Mouse (Mus musculus): ENCODE measurements around the gene Ascl2. TPM values are rescaled to one million over a fixed set of nuclear protein-coding genes. Genes with fewer than 3 reads are reported as not detected.

The Ascl2 gene
- 0.96 and 1.2 TPM in 2 replicates for polyA plus RNA-seq (2012; rRNA removed)

DNA sequence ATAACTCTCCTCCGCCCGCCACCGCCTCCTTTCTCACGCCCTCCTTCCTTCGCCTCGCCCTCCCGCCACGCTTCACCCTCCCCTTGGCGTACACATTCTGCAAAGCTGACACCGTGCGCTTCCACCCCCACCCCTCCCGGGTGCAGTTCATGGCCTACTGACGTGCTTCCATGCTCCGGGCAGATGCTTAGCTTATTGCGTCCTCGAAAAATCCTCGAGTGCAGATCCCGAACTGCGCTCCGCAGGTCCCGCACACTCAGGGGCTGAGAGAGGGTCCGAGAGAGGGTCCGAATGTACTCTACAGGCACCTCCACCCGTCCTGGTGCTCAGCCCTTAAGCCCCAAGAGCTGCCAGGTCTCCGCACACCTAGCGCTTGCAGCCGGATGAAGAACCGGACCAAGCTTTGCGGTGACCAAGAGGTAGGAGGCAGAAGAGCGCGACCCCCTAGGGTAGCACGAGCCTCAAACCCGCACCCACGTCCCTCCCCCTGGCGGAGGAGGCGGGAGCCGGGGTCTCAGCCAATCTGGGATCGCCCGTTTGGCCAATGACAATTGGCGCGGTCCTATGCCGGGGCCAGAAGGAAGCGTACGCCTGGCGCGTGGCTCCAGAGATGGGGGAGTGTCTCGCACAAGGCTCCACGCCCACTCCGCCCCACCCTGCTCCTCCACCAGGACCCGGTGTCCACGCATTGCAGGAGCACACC lies at the start of gene Ascl2:
TSS of gene Ascl2 (minus strand) at position 456 of the 703 bp plus-strand sequence.
- 2% methylated on average over 46 of the region's 51 CpGs for WGBS
- peak; percentile 9 for DNase-seq
- H3K4me1 ChIP-seq (ENCODE audit: control insufficient read depth, insufficient read depth, low read length): peaks cover 6% of the 10 kb centered on the region
- TF ChIP-seq CTCF (IDR thresholded peaks at IDR 0.05; ENCODE audit: insufficient read depth, low read length) (no peak), POLR2A (IDR thresholded peaks at IDR 0.05; ENCODE audit: borderline replicate concordance, extremely low read depth, low read depth, low read length) (no peak)
- peak within 1 kb of the TSS; percentile 9 for H3K4me3 ChIP-seq (replicated peaks; ENCODE audit: extremely low read depth, low read depth, low read length)

DNA sequence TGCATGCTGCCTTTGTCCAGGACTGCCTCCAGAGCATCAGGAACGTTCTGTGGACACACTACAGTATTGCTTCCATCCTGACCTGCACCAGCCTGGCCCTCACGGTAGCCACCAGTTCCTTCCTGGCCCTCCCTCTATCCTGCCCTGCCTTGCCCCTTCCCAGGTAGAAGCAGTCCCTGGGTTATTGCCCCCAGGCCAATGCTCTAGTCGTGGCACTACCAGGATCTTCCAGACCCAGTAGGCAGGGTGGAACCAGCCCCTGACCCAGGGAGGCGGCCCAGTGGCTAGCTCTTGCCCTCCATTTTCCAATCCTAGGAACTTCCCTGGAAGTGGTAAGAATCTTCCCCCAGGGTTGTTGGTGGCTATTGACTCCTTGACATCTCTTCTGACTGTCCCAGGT lies 48.1 kb upstream of the Ascl2 start:
- Histone ChIP-seq H3K4me1 (ENCODE audit: control insufficient read depth, insufficient read depth, low read length) (peaks cover 17% of the 10 kb centered on the region), H3K4me3 (replicated peaks; ENCODE audit: extremely low read depth, low read depth, low read length) (no peak overlapping the region)
- TF ChIP-seq POLR2A (IDR thresholded peaks at IDR 0.05; ENCODE audit: borderline replicate concordance, extremely low read depth, low read depth, low read length): no peak
- no peak for TF ChIP-seq CTCF (IDR thresholded peaks at IDR 0.05; ENCODE audit: insufficient read depth, low read length)
- DNase-seq: no peak
- 77% methylated on average over 4 of the region's 4 CpGs for WGBS

DNA sequence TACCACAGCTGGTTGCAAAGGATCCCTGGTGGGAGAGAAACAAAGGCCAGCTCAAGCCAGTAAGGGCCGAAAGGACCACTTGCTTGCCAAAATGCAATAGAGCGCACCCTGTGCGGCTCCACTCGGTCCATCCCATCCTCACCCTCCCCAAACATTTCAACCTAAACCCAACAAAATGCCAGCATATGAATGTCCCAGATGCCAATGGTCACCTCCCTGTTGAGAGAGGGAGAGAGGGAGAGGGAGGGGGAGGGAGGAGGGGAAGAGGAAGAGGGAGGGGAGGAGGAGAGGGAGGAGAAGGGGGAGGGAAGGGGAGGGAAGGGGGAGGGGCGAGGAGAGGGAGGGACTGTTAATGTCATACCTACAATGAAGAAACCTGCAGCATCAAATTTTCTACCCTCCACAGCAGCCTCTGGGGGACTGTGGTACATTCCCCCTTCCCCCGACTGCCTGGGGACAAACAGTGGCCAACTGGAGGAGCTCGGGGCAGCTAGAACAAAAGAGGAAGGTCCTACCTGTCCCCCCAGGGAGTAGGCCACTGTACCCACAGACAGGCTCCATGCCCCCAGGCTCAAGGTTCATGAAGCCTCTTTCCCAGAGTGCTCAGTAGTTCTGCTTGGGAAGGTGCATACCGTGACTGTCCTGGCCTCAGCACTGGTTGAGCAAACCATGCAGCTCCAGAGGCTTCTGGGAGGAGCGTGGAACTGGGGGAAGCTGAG lies 47.5 kb upstream of the Ascl2 start:
- no peak for TF ChIP-seq CTCF (IDR thresholded peaks at IDR 0.05; ENCODE audit: insufficient read depth, low read length)
- TF ChIP-seq POLR2A (IDR thresholded peaks at IDR 0.05; ENCODE audit: borderline replicate concordance, extremely low read depth, low read depth, low read length): no peak
- H3K4me3 ChIP-seq (replicated peaks; ENCODE audit: extremely low read depth, low read depth, low read length): no peak overlapping the region
- no peak for DNase-seq
- 59% methylated on average over 9 of the region's 9 CpGs for WGBS
- H3K4me1 ChIP-seq (ENCODE audit: control insufficient read depth, insufficient read depth, low read length): peaks cover 17% of the 10 kb centered on the region

DNA sequence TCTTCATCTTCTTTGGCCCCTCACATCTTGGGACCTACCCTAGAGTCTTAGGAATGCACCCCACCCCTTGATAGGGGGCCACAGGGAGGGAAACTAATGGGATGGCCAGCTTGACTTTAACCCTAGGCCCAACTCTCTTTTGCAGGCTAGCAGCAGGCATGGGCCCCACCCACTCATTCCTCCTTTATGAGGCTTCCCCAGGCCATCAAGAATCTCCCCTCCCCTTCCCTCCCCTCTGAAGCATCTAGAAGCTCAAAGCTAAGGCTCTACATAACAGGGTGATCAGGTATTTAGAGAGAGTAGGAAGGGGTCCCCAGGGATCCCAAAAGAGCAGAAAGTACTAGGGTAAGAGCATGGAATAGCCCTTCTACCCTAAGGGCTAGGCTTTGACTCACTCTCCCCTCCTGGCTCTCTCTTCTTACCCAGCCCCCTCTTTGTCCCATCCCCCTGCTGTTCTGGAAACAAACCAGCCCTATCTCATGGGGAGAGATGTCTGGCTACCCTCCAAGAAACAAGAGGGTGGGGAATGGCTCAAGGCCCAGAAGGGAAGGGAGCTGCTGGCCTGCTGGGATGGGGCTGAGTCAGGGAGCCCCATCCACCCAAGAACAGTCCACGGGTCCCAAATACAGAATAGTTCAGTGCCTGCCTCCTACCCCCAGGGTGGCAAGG lies 46.8 kb upstream of the Ascl2 start:
- DNase-seq: peak; percentile 55
- Histone ChIP-seq H3K4me3 (replicated peaks; ENCODE audit: extremely low read depth, low read depth, low read length) (no peak overlapping the region), H3K4me1 (ENCODE audit: control insufficient read depth, insufficient read depth, low read length) (peaks cover 17% of the 10 kb centered on the region)
- TF ChIP-seq CTCF (IDR thresholded peaks at IDR 0.05; ENCODE audit: insufficient read depth, low read length) (no peak), POLR2A (IDR thresholded peaks at IDR 0.05; ENCODE audit: borderline replicate concordance, extremely low read depth, low read depth, low read length) (no peak)
- WGBS: 10% methylated on average over 1 of the region's 1 CpGs

DNA sequence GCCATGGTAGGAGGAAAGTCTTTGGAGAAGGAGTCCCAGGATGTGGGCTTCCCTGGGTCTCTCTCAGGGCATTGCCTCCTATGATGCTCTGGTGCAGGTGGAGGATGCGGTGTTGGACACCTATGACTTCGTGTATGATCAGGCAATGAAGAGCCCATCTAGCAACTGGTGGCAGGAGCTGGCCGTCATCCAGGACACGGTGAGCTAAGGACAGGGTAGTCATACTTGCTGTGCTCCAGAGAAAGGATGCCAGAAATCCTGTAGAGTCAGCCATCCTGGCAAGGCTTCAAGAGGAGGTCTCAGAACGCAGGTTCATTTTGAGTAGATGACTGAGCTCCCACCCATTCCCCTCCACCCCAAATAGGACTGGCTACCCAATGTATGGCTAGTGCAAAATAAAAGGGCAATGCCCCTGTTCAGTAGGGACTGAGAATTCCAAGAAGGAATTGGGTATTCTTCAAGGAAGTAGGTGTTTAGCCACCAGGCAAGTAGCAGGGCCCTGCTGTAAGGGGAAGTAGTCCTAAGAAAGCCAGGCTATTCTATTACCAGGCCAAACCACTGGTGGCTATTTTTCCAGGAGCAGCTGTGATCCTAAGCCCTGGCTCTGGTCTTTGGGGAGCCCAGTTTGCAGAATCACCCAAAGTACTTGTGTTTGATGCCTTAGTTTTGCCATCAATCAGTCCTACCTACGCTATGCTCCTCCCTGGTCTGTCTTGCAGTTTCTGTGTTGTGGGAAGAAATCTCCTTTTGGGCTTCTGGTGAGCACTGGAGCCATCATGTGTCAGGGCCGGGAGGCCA lies 46.0 kb upstream of the Ascl2 start:
- no peak for DNase-seq
- Histone ChIP-seq H3K4me3 (replicated peaks; ENCODE audit: extremely low read depth, low read depth, low read length) (no peak overlapping the region), H3K4me1 (ENCODE audit: control insufficient read depth, insufficient read depth, low read length) (peaks cover 18% of the 10 kb centered on the region)
- TF ChIP-seq CTCF (IDR thresholded peaks at IDR 0.05; ENCODE audit: insufficient read depth, low read length): no peak
- no peak for TF ChIP-seq POLR2A (IDR thresholded peaks at IDR 0.05; ENCODE audit: borderline replicate concordance, extremely low read depth, low read depth, low read length)
- WGBS: 69% methylated on average over 7 of the region's 7 CpGs

DNA sequence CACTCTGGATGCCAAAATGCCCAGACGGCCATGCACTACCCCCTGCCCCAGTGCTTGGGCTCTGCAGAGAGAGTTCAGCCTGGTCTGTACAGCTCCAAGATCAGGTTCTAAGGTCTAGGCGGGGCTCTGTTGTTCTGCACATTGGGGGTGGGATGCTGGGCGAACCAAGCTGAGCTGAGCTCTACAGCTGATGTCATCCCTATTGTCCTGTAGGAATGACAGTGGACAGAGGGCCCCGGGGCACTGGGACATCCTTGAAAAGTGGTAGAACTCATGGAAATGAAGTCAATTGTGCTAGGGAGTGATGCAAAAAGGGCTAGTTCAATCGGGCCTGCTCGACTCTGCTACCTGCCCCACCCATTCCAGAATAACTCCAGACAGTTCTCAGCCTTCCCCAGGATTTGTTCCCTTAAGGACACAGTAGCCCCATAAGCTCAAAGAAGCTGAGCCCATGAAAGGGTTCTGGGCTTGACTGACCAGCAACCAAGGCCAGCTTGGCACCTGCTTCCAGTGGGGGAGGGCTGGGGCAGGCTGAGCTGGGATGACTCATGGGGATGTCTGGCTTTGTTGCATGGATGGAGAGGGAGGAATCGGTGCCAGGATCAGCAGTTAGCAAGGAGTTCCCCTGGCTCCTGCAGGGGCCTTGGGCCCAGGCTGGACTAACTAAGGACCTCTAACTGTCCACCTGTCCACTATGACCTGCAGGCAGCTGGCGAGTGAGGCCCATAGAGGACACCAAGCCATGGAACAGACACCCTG lies 44.5 kb upstream of the Ascl2 start:
- Histone ChIP-seq H3K4me3 (replicated peaks; ENCODE audit: extremely low read depth, low read depth, low read length) (no peak overlapping the region), H3K4me1 (ENCODE audit: control insufficient read depth, insufficient read depth, low read length) (peaks cover 29% of the 10 kb centered on the region)
- 53% methylated on average over 8 of the region's 8 CpGs for WGBS
- TF ChIP-seq CTCF (IDR thresholded peaks at IDR 0.05; ENCODE audit: insufficient read depth, low read length) (no peak), POLR2A (IDR thresholded peaks at IDR 0.05; ENCODE audit: borderline replicate concordance, extremely low read depth, low read depth, low read length) (no peak)
- no peak for DNase-seq

DNA sequence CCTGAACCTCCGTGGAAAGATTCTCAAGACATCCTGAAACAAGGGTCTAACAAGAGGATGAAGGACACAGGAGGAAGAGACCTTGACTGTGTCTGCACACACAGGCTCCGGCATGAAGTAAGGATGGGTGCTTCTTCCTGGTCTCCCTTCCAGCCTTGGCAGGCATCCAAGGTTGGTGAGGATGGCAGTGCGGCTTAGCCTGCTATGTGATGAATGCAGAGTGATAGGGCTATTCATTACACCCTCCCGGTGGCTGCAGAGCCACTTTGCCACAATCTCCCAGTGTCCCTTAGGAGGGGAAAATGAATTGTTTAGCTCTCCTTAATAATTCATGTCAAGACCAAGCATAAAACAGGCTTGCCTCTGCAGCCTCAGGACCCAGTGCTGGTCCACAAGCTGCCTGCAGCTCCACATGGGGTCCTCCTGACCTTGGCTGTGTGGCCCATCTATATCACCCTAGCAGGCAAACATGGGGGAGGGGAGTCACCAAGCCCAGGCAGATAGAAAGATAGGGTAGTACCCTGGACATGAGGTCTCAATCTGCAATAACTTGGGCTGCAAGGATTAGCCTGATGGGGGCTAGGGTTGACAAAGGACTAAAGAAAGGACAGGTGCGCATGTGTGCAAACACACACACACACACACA lies 43.3 kb upstream of the Ascl2 start:
- TF ChIP-seq POLR2A (IDR thresholded peaks at IDR 0.05; ENCODE audit: borderline replicate concordance, extremely low read depth, low read depth, low read length) (no peak), CTCF (IDR thresholded peaks at IDR 0.05; ENCODE audit: insufficient read depth, low read length) (no peak)
- Histone ChIP-seq H3K4me3 (replicated peaks; ENCODE audit: extremely low read depth, low read depth, low read length) (no peak overlapping the region), H3K4me1 (ENCODE audit: control insufficient read depth, insufficient read depth, low read length) (peaks cover 39% of the 10 kb centered on the region)
- DNase-seq: no peak
- WGBS: 54% methylated on average over 5 of the region's 5 CpGs

DNA sequence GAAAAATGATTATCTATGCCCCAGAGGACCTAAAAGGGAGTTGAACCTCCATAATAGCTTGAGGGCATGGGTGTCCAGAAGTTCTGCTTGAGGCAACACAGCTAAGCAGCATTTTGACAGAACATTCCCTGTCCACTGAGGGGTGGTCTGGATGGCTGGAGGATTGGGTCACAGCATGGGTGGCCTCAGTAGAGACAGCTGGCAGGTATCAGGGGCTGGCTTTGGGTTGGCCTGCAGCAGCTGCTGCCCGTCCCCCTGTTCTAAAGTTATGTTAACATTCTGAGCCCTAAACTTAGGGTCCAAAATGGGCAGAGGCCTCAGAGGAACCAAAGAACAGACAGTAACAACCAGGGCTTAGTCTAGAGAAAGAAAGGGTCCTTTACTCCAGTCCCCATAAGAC lies 42.2 kb upstream of the Ascl2 start:
- Histone ChIP-seq H3K4me3 (replicated peaks; ENCODE audit: extremely low read depth, low read depth, low read length) (no peak overlapping the region), H3K4me1 (ENCODE audit: control insufficient read depth, insufficient read depth, low read length) (peaks cover 33% of the 10 kb centered on the region)
- WGBS: 88% methylated on average over 1 of the region's 1 CpGs
- no peak for DNase-seq
- TF ChIP-seq POLR2A (IDR thresholded peaks at IDR 0.05; ENCODE audit: borderline replicate concordance, extremely low read depth, low read depth, low read length) (no peak), CTCF (IDR thresholded peaks at IDR 0.05; ENCODE audit: insufficient read depth, low read length) (no peak)

Measured in lung, adult 2 months (tissue).